Mouse (Mus musculus) E14TG2a.4 (cell line): ENCODE measurements around the gene Tcap.

ENCODE experiments used
- H3K27me3 ChIP-seq: 2 replicates; pipeline ENCODE4 v1.6.1; 2014; ENCODE audit warnings: low read length, control low read depth; ENCODE audit not compliant: insufficient read depth
- H3K36me3 ChIP-seq: 2 replicates; pipeline ENCODE4 v1.6.1; 2014; ENCODE audit warnings: low read length, control low read depth; ENCODE audit not compliant: insufficient read depth
- H3K4me1 ChIP-seq: replicated peaks from 2 replicates; pipeline ENCODE4 v1.6.1; 2014; ENCODE audit warnings: low read depth, low read length, control low read depth
- H3K4me3 ChIP-seq: replicated peaks from 2 replicates; pipeline ENCODE4 v1.5.1; 2014; ENCODE audit warnings: mild to moderate bottlenecking, low read length
- H3K9me3 ChIP-seq: 2 replicates; pipeline ENCODE4 v1.6.1; 2014; ENCODE audit warnings: low read length, control low read depth
- CTCF ChIP-seq: conservative IDR thresholded peaks from 2 replicates; pipeline ENCODE4 v1.5.1; 2014; ENCODE audit warnings: low read length
- NANOG ChIP-seq: IDR thresholded peaks from 2 replicates; pipeline ENCODE4 v1.6.1; 2014; ENCODE audit warnings: borderline replicate concordance, low read length, mixed read lengths
- POU5F1 ChIP-seq: IDR thresholded peaks from 2 replicates; pipeline ENCODE4 v1.6.1; 2014; ENCODE audit warnings: low read length, borderline replicate concordance

Tcap gene

GRCm38 (mm10) chr11:98358161-98359083 is 25.2 kb upstream of the Tcap start, which contains the start of gene Stard3:
Gene Stard3 (plus strand): TSS chr11:98358368.
- Histone ChIP-seq H3K9me3 (no peaks in the 10 kb centered on the region), H3K4me1 (peaks cover 77% of the 10 kb centered on the region), H3K36me3 (peaks cover 8% of the 10 kb centered on the region; the same call in 1 of the 2 replicates), H3K4me3 (peak within 1 kb of the TSS; percentile 87), H3K27me3 (peaks cover 14% of the 10 kb centered on the region)
- no peak for TF ChIP-seq POU5F1
- TF ChIP-seq NANOG, result no peak
- no peak for TF ChIP-seq CTCF

DNA sequence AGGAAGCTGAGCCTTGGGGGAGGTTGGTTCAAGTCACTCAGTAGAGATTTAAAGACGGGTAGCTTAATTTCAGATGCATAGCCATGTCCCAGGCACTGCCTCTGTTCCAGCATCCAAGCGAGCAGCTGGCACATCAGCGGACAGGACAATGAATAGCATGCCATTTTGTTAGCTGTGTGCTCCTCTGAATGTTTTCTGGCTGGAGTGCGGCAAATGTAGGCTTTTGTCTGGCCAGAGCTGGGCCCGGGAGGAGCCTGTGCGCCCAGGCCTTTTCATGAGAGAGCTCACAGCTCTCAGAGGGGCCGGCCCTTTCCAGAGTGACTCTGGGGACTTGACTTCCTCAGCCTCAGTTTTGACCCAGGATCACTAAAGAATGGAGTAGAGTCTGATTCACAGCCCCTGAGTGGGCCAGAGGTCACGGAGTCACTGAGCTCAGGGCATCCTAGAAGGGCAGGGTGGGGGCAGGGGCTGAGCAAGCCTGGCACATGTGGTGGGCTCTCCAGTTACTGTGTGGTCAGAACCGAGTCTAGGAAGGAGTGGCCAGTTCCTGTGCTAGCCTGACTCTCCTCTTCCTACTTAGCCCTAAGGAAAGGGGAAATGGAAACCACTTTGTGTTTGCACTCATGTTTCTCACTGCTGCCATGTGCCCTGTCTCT is 22.6 kb upstream of the Tcap start:
- H3K4me3 ChIP-seq, result no peak overlapping the region
- no peaks in the 10 kb centered on the region for H3K9me3 ChIP-seq
- H3K4me1 ChIP-seq, result peaks cover 58% of the 10 kb centered on the region
- TF ChIP-seq POU5F1, result no peak
- no peak for TF ChIP-seq CTCF
- no peak for TF ChIP-seq NANOG
- H3K36me3 ChIP-seq, result peaks cover 8% of the 10 kb centered on the region; the same call in 1 of the 2 replicates
- no peaks in the 10 kb centered on the region for H3K27me3 ChIP-seq

DNA sequence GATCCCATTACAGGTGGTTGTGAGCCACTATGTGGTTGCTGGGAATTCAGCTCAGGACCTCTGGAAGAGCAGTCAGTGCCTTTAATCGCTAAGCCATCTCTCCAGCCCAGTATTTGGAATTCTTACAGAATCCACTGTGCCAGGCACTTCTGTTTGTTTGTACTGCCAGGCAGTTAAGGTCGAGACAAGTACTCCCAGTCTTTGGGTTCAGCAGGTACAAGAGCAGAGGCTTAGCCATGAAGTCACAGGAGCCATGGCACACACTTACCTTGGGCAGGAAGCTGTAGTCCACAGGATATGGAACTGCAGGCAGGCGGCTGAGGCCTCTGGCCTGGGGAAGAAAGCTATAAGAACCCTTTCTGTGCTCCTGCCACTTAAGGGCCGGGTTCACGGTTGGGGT is 19.8 kb upstream of the Tcap start:
- Histone ChIP-seq H3K36me3 (peaks cover 8% of the 10 kb centered on the region; the same call in 1 of the 2 replicates), H3K27me3 (no peaks in the 10 kb centered on the region), H3K4me1 (peaks cover 49% of the 10 kb centered on the region), H3K4me3 (no peak overlapping the region), H3K9me3 (no peaks in the 10 kb centered on the region)
- TF ChIP-seq CTCF, result no peak
- TF ChIP-seq NANOG, result no peak
- TF ChIP-seq POU5F1, result no peak

DNA sequence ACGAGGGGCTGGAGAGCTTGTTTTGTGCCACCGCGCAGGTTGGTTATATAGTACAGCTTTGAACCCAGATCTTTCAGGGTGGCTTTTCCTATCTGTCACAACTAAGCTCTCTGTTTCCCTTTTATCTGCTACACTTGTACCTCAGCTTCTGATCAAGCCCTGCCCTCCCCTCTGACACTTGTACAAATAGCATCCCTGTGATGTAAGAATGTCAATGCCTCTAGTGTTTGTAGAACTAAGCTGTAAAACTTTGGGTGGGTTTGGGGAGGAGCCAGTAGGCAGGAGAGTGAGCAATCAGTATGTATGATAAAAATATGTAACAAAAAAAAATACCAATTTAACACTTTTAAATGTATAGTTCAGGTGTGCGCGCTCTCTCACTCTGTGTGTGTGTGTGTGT is 19.2 kb upstream of the Tcap start:
- Histone ChIP-seq H3K4me3 (no peak overlapping the region), H3K27me3 (no peaks in the 10 kb centered on the region), H3K4me1 (peaks cover 49% of the 10 kb centered on the region), H3K36me3 (peaks cover 8% of the 10 kb centered on the region; the same call in 1 of the 2 replicates), H3K9me3 (no peaks in the 10 kb centered on the region)
- no peak for TF ChIP-seq POU5F1
- TF ChIP-seq CTCF, result no peak
- no peak for TF ChIP-seq NANOG

GRCm38 (mm10) chr11:98366290-98366689 is 17.3 kb upstream of the Tcap start:
- no peaks in the 10 kb centered on the region for H3K27me3 ChIP-seq
- H3K4me1 ChIP-seq, result peaks cover 56% of the 10 kb centered on the region
- no peaks in the 10 kb centered on the region for H3K9me3 ChIP-seq
- no peaks in the 10 kb centered on the region; the same call in 1 of the 2 replicates for H3K36me3 ChIP-seq
- H3K4me3 ChIP-seq, result 0 out of 2 replicates have a peak overlapping the region, but pooled peaks have one; percentile 13
- TF ChIP-seq NANOG, result no peak
- no peak for TF ChIP-seq CTCF
- no peak for TF ChIP-seq POU5F1

GRCm38 (mm10) chr11:98367171-98367862 is 16.3 kb upstream of the Tcap start:
- TF ChIP-seq POU5F1, result no peak
- TF ChIP-seq CTCF, result no peak
- no peak for TF ChIP-seq NANOG
- no peaks in the 10 kb centered on the region; the same call in 1 of the 2 replicates for H3K36me3 ChIP-seq
- peaks cover 56% of the 10 kb centered on the region for H3K4me1 ChIP-seq
- H3K27me3 ChIP-seq, result no peaks in the 10 kb centered on the region
- no peaks in the 10 kb centered on the region for H3K9me3 ChIP-seq
- H3K4me3 ChIP-seq, result no peak overlapping the region

GRCm38 (mm10) chr11:98367863-98368186 is 15.8 kb upstream of the Tcap start:
- Histone ChIP-seq H3K4me1 (peaks cover 57% of the 10 kb centered on the region), H3K4me3 (no peak overlapping the region), H3K36me3 (peaks cover 3% of the 10 kb centered on the region; the same call in 1 of the 2 replicates), H3K27me3 (no peaks in the 10 kb centered on the region), H3K9me3 (no peaks in the 10 kb centered on the region)
- TF ChIP-seq NANOG (no peak), CTCF (no peak), POU5F1 (no peak)

- H3K36me3 ChIP-seq, result peaks cover 11% of the 10 kb centered on the region
- H3K9me3 ChIP-seq, result no peaks in the 10 kb centered on the region
- no peaks in the 10 kb centered on the region for H3K27me3 ChIP-seq
- TF ChIP-seq CTCF (no peak), NANOG (no peak), POU5F1 (no peak)
- no peak overlapping the region for H3K4me3 ChIP-seq
- peaks cover 52% of the 10 kb centered on the region for H3K4me1 ChIP-seq
Observed at GRCm38 (mm10) chr11:98369337-98369736, 14.3 kb upstream of the Tcap start.
